Mouse (Mus musculus) forebrain, embryonic 11.5 days (tissue): ENCODE results near the gene Smarca2. TPM values are rescaled to one million over a fixed set of nuclear protein-coding genes. Genes with fewer than 3 reads are reported as not detected.

Experiments used
- ATAC-seq: fragments of 200-750 bp; cut with Nextera tagmentation; replicated peaks from 2 replicates; pipeline ENCODE4 v1.8.0; 2017; ENCODE audit warnings: moderate TSS enrichment; ENCODE audit not compliant: low FRiP score
- DNase-seq: peaks from one replicate; pipeline ENCODE4 v3.0.0-alpha.2; 2017; ENCODE audit warnings: low spot score
- H3K27ac ChIP-seq: fragments of 300-500 bp; sonication (generic); 2 replicates; pipeline ENCODE4 v1.5.1; 2014; ENCODE audit warnings: low read depth, low read length
- H3K27me3 ChIP-seq: fragments of 300-500 bp; sonication (generic); 2 replicates; pipeline ENCODE4 v1.6.1; 2014; ENCODE audit warnings: mild to moderate bottlenecking, low read length, mixed read lengths; ENCODE audit not compliant: control insufficient read depth, insufficient read depth
- H3K36me3 ChIP-seq: fragments of 300-500 bp; sonication (generic); 2 replicates; pipeline ENCODE4 v1.6.1; 2014; ENCODE audit warnings: mild to moderate bottlenecking, low read length, moderate library complexity, mixed read lengths; ENCODE audit not compliant: control insufficient read depth, insufficient read depth
- H3K4me1 ChIP-seq: fragments of 300-500 bp; sonication (generic); replicated peaks from 2 replicates; pipeline ENCODE4 v1.6.1; 2014; ENCODE audit warnings: low read length, mixed read lengths; ENCODE audit not compliant: control insufficient read depth, insufficient read depth
- H3K4me2 ChIP-seq: fragments of 300-500 bp; sonication (generic); 2 replicates; pipeline ENCODE4 v1.6.1; 2014; ENCODE audit warnings: low read depth, mild to moderate bottlenecking, low read length, moderate library complexity, mixed read lengths; ENCODE audit not compliant: severe bottlenecking
- H3K4me3 ChIP-seq: fragments of 300-500 bp; sonication (generic); 2 replicates; pipeline ENCODE4 v1.5.1; 2014; ENCODE audit warnings: low read depth, low read length
- H3K9ac ChIP-seq: fragments of 300-500 bp; sonication (generic); 2 replicates; pipeline ENCODE4 v1.6.1; 2014; ENCODE audit warnings: low read length
- H3K9me3 ChIP-seq: fragments of 300-500 bp; sonication (generic); 2 replicates; pipeline ENCODE4 v1.6.1; 2016; ENCODE audit warnings: low read length, mixed read lengths; ENCODE audit not compliant: control insufficient read depth
- WGBS: fragments of 180-500 bp; shearing (Covaris S2); extraction: QIAGEN DNeasy Blood & Tissue Kit; methylation state at CpG from one replicate; pipeline ENCODE4 v1.1.7; 2014; 5-methylcytosine and 5-hydroxymethylcytosine counted together
- polyA plus RNA-seq: library from polyadenylated mRNA; unstranded; fragments of >200 nt; fragmentation: Nextera tagmentation; extraction: Ambion mirVana; gene quantifications from 2 replicates; pipeline ENCODE4 v1.2.1, GENCODE M21; 2014

The Smarca2 gene
- polyA plus RNA-seq, 1 experiment from 2014 or later, result 45.4 TPM

GRCm38 (mm10) chr19:26772051-26772583, 167.3 kb downstream of the Smarca2 start:
- no peak for DNase-seq
- no peak for ATAC-seq
- WGBS, result 95% methylated on average over 11 of the region's 11 CpGs
- H3K4me2 ChIP-seq, result no peak overlapping the region
- peaks cover 9% of the 10 kb centered on the region; the same call in 1 of the 2 replicates for H3K4me1 ChIP-seq
- H3K27ac ChIP-seq, result no peak overlapping the region
- H3K4me3 ChIP-seq, result no peak overlapping the region
- H3K36me3 ChIP-seq, result no peaks in the 10 kb centered on the region
- no peak overlapping the region for H3K9ac ChIP-seq
- no peaks in the 10 kb centered on the region for H3K27me3 ChIP-seq
- H3K9me3 ChIP-seq, result no peaks in the 10 kb centered on the region

GRCm38 (mm10) chr19:26776066-26777025, 171.5 kb downstream of the Smarca2 start:
- ATAC-seq (no peak), DNase-seq (no peak)
- Histone ChIP-seq H3K9me3 (no peaks in the 10 kb centered on the region), H3K9ac (no peak overlapping the region), H3K27ac (no peak overlapping the region), H3K4me3 (no peak overlapping the region), H3K36me3 (no peaks in the 10 kb centered on the region; the same call in 1 of the 2 replicates), H3K4me1 (no peaks in the 10 kb centered on the region), H3K27me3 (no peaks in the 10 kb centered on the region), H3K4me2 (no peak overlapping the region)
- WGBS, result 89% methylated on average over 27 of the region's 27 CpGs

DNA sequence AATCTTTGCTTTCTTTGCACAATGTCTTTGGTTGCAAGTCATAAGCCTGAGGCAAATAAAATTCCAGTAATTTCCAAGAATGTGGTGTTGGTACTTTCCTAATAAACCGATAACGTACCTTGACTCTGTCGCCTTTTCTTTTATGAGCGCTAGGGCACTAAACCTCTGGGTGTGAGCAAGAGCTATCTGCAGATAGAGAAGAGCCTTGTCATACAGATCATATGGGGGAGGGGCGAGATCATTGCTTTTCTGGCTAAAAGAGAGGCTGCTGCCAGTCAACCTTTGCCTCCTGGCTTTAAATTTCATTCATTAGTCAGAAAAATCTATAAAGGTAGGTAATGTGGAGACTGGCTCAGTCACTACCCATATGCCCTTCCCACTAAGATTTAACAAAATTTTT, 173.3 kb downstream of the Smarca2 start:
- Histone ChIP-seq H3K4me1 (no peaks in the 10 kb centered on the region), H3K27ac (no peak overlapping the region), H3K4me3 (no peak overlapping the region), H3K4me2 (no peak overlapping the region), H3K9me3 (no peaks in the 10 kb centered on the region), H3K36me3 (no peaks in the 10 kb centered on the region; the same call in 1 of the 2 replicates), H3K27me3 (no peaks in the 10 kb centered on the region), H3K9ac (no peak overlapping the region)
- ATAC-seq (no peak), DNase-seq (no peak)
- WGBS, result 96% methylated on average over 5 of the region's 5 CpGs

DNA sequence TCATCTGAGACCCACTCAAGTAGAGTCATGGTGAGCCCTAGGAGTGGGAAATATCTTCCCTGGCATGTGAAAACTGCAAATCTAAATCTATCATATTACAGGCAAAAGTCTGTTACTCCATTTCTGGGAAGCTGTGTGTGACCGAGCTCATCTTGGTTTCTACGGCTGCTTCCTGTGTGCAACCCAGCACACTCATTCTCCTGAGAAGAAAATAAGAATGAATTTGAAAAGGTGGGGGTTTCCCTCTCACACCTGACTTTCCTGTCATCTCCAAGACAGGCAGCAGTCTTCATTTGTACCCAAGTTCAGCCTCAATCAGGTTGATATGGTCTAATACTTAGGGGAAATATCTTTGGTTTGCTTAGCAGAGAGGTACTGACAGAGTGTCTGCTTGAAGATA, 176.4 kb downstream of the Smarca2 start:
- Histone ChIP-seq H3K9me3 (no peaks in the 10 kb centered on the region), H3K36me3 (no peaks in the 10 kb centered on the region; the same call in 1 of the 2 replicates), H3K9ac (no peak overlapping the region), H3K4me2 (no peak overlapping the region), H3K4me3 (no peak overlapping the region), H3K27me3 (no peaks in the 10 kb centered on the region), H3K4me1 (no peaks in the 10 kb centered on the region), H3K27ac (no peak overlapping the region)
- DNase-seq (no peak), ATAC-seq (no peak)
- WGBS, result 96% methylated on average over 2 of the region's 2 CpGs

DNA sequence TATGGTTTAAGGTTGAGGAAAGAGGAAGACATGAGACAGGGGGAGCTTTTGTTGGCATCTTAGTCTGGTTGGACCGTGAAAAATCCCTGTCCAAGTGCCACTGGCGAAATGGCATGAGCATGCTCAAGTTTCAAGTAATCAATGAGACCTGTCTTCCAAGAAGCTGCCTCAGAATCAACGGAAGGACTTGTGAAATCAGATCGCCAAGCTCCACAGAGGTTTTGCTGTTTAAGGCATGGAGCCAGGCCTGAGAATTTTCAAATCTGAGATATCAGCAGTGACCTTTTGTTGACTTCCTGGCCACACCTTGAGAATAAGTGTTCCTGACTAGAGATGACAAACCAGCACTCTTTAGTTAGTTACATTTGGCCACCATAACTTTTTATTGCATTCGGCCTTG, 183.6 kb downstream of the Smarca2 start:
- DNase-seq, result no peak
- H3K27ac ChIP-seq, result no peak overlapping the region
- H3K4me3 ChIP-seq, result no peak overlapping the region
- no peak overlapping the region for H3K9ac ChIP-seq
- H3K9me3 ChIP-seq, result no peaks in the 10 kb centered on the region
- H3K27me3 ChIP-seq, result no peaks in the 10 kb centered on the region
- no peak overlapping the region for H3K4me2 ChIP-seq
- WGBS, result 82% methylated on average over 5 of the region's 5 CpGs
- H3K4me1 ChIP-seq, result no peaks in the 10 kb centered on the region
- H3K36me3 ChIP-seq, result no peaks in the 10 kb centered on the region
- ATAC-seq, result no peak

DNA sequence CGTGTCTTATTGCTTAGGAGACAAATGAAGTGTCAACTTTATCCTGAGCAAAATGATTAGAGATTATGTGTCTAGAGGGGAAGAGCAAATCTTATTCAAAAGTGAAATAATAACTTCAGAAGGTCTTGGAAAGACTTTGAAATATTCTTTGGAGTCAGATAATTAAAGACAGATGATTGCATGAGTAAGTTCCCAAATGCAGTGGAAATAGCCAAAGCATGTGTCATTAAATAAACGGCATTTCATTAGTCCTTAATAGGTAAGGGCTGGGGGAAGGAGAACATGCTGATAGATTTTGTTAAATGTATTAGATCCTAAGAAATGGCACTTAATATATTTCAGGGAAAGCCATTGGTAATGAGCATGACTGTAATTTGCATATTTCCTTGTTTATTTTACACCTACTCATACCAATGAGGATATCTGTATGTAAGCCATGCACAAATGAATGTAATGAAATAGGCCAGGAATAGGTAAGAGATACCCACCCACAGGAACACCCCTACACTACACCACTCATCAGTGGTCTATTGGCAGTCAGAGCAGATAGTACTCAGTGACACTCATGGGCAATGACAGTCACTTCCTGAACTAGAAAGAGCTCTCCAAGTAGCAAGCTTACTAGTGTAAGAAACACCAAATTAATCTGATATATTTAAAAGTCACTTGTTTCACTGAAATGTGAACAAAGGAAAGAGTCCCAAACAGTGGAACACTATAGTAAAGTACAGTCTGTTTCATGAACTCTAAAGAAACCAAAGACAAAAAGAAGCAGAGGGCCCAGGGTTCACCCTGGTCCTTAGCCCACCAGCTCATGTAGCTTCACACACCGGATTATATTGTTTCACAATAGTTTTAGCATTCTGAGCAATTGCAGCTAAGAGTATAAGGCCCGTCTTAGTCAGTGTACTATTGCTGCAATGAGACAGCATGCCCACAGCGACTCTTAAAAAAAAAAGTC, 185.8 kb downstream of the Smarca2 start:
- no peak for ATAC-seq
- WGBS, result 73% methylated on average over 5 of the region's 5 CpGs
- no peaks in the 10 kb centered on the region for H3K27me3 ChIP-seq
- H3K4me3 ChIP-seq, result no peak overlapping the region
- DNase-seq, result no peak
- no peak overlapping the region for H3K4me2 ChIP-seq
- no peaks in the 10 kb centered on the region for H3K4me1 ChIP-seq
- H3K9ac ChIP-seq, result no peak overlapping the region
- H3K36me3 ChIP-seq, result no peaks in the 10 kb centered on the region
- H3K9me3 ChIP-seq, result no peaks in the 10 kb centered on the region
- no peak overlapping the region for H3K27ac ChIP-seq

- Histone ChIP-seq H3K9me3 (no peaks in the 10 kb centered on the region), H3K36me3 (no peaks in the 10 kb centered on the region), H3K27me3 (no peaks in the 10 kb centered on the region), H3K27ac (no peak overlapping the region), H3K9ac (no peak overlapping the region), H3K4me3 (no peak overlapping the region), H3K4me2 (no peak overlapping the region), H3K4me1 (no peaks in the 10 kb centered on the region)
- ATAC-seq (no peak), DNase-seq (no peak)
- WGBS, result 61% methylated on average over 2 of the region's 3 CpGs
Observed at GRCm38 (mm10) chr19:26794315-26794714, 189.5 kb downstream of the Smarca2 start.

DNA sequence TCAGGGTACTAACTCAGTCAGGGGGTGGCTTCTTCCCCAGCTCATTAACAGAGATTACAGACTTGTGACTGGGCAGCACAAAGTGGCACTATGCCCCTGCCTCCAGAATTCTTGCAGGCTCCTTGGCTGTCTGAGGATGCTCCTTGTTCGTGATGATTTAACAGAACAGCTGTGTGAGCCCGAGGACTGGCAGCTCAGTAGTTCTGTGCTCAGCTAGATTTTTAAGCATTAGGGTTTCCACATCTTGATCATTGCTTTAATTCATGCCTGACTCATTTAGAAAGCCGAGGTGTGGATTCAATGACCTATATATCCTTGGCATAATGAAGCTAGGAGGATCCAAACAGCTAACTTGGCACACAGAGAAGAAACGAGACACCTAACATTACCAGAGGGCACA, 191.2 kb downstream of the Smarca2 start:
- no peaks in the 10 kb centered on the region for H3K4me1 ChIP-seq
- no peaks in the 10 kb centered on the region for H3K36me3 ChIP-seq
- no peaks in the 10 kb centered on the region for H3K27me3 ChIP-seq
- H3K4me3 ChIP-seq, result no peak overlapping the region
- no peak overlapping the region for H3K9ac ChIP-seq
- no peak for ATAC-seq
- H3K9me3 ChIP-seq, result no peaks in the 10 kb centered on the region
- no peak overlapping the region for H3K27ac ChIP-seq
- 76% methylated on average over 4 of the region's 4 CpGs for WGBS
- no peak for DNase-seq
- no peak overlapping the region for H3K4me2 ChIP-seq
